Mouse (Mus musculus) stomach, postnatal 0 days (tissue): Measurements from ENCODE around the gene Trpd52l3.

ENCODE experiments used
- CTCF ChIP-seq: IDR thresholded peaks from 2 replicates; pipeline ENCODE4 v1.5.1; 2016; ENCODE audit warnings: antibody characterized with exemption, low read depth, mild to moderate bottlenecking, moderate library complexity
- EP300 ChIP-seq: optimal IDR thresholded peaks from 2 replicates; pipeline ENCODE3; 2016; ENCODE audit warnings: antibody characterized with exemption

DNA sequence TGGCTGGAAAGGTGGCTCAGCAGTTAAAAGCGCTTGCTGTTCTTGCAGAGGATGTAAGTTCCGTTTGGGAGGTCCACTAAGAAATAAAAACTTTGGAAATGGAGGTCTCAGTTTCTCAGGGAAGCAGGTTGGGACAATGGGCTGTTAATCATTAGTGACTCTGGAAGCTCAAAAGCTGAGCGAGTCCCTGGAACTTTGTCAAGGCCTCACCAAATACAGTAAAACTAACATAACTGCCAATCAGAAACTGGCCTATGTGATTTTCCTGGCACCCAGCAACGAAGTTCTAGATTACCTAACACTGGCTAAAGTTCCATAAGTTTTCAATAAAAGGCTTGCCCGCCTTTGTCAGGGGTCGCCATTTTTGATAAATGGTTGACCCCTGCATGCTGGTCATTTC, 12.6 kb downstream of the Trpd52l3 start:
- TF ChIP-seq CTCF: no peak
- TF ChIP-seq EP300: no peak
